Mouse (Mus musculus) liver, embryonic 15.5 days (tissue): ENCODE measurements around the gene Tm4sf4. TPM values are rescaled to one million over a fixed set of nuclear protein-coding genes. Genes with fewer than 3 reads are reported as not detected.

Source experiments
- ATAC-seq: fragments of 200-750 bp; cut with Nextera tagmentation; 2 replicates; pipeline ENCODE4 v1.8.0; 2017; ENCODE audit warnings: moderate number of reproducible peaks, mild to moderate bottlenecking, moderate library complexity; ENCODE audit not compliant: insufficient read depth
- H3K27ac ChIP-seq: fragments of 300-500 bp; sonication (generic); replicated peaks from 2 replicates; pipeline ENCODE4 v1.5.1; 2015; ENCODE audit warnings: mild to moderate bottlenecking, inconsistent platforms
- H3K27me3 ChIP-seq: fragments of 300-500 bp; sonication (generic); 2 replicates; pipeline ENCODE4 v1.6.1; 2015; ENCODE audit warnings: mild to moderate bottlenecking, inconsistent platforms
- H3K36me3 ChIP-seq: fragments of 300-500 bp; sonication (generic); replicated peaks from 2 replicates; pipeline ENCODE4 v1.6.1; 2015; ENCODE audit warnings: moderate library complexity, mild to moderate bottlenecking, inconsistent platforms
- H3K4me1 ChIP-seq: fragments of 300-500 bp; sonication (generic); replicated peaks from 2 replicates; pipeline ENCODE4 v1.6.1; 2015; ENCODE audit warnings: inconsistent platforms
- H3K4me2 ChIP-seq: fragments of 300-500 bp; sonication (generic); 2 replicates; pipeline ENCODE4 v1.6.1; 2015; ENCODE audit warnings: moderate library complexity, mild to moderate bottlenecking, inconsistent platforms
- H3K4me3 ChIP-seq: fragments of 300-500 bp; sonication (generic); replicated peaks from 2 replicates; pipeline ENCODE4 v1.5.1; 2015; ENCODE audit warnings: mild to moderate bottlenecking, inconsistent platforms
- H3K9ac ChIP-seq: fragments of 300-500 bp; sonication (generic); 2 replicates; pipeline ENCODE4 v1.6.1; 2015; ENCODE audit warnings: moderate library complexity, mild to moderate bottlenecking, inconsistent platforms
- H3K9me3 ChIP-seq: fragments of 300-500 bp; sonication (generic); replicated peaks from 2 replicates; pipeline ENCODE4 v1.6.1; 2016; ENCODE audit warnings: inconsistent platforms
- WGBS: fragments of 180-500 bp; shearing (Covaris S2); methylation state at CpG from one replicate; pipeline ENCODE4 v1.1.7; 2015; ENCODE audit warnings: mixed read lengths; ENCODE audit not compliant: insufficient replicate concordance; 5-methylcytosine and 5-hydroxymethylcytosine counted together
- polyA plus RNA-seq: library from polyadenylated mRNA; unstranded; fragments of >200 nt; fragmentation: Nextera tagmentation; extraction: Ambion mirVana; gene quantifications from 2 replicates; pipeline ENCODE4 v1.2.1, GENCODE M21; 2015

Gene Tm4sf4
- polyA plus RNA-seq, result 54.6 and 72.4 TPM in 2 replicates

- 64% methylated on average over 10 of the region's 10 CpGs for WGBS
- no peaks in the 10 kb centered on the region for H3K9me3 ChIP-seq
- H3K27ac ChIP-seq, result peak within 1 kb of the TSS; percentile 30; the same call in 1 of the 2 replicates
- no peaks in the 10 kb centered on the region for H3K27me3 ChIP-seq
- H3K36me3 ChIP-seq, result no peaks in the 10 kb centered on the region
- peak; percentile 50 for ATAC-seq
- peak within 1 kb of the TSS; percentile 42 for H3K4me2 ChIP-seq
- no peak within 1 kb of the TSS for H3K9ac ChIP-seq
- H3K4me3 ChIP-seq, result peak within 1 kb of the TSS; percentile 31
- H3K4me1 ChIP-seq, result no peaks in the 10 kb centered on the region
These were observed at the start of gene Tm4sf4 for GRCm38 (mm10) chr3:57425089-57425730. TSS of gene Tm4sf4 (plus strand) at chr3:57425314.

DNA sequence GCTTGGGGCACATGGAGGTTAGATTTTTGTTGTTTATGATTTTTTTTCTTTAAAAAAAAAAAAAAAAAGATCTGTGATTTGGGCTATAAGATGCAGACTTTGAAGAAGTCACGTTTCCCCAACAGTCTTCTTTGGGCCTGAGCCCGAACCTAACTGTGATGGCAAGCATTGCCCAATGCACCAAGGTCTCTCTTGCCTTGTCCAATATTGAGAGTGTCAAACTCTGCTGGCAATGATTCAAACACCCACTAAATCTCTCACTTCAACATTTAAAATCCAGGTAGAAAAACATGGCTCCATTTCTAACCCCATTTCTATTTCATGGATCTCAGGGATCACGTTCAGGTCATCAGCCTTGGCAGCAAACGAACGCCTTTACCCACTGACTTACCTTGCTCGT lies 38.7 kb upstream of the Tm4sf4 start:
- Histone ChIP-seq H3K27me3 (no peaks in the 10 kb centered on the region), H3K9me3 (no peaks in the 10 kb centered on the region), H3K9ac (no peak overlapping the region), H3K27ac (no peak overlapping the region), H3K4me2 (no peak overlapping the region), H3K4me1 (no peaks in the 10 kb centered on the region), H3K36me3 (no peaks in the 10 kb centered on the region), H3K4me3 (no peak overlapping the region)
- ATAC-seq, result no peak
- WGBS, result 53% methylated on average over 6 of the region's 6 CpGs

DNA sequence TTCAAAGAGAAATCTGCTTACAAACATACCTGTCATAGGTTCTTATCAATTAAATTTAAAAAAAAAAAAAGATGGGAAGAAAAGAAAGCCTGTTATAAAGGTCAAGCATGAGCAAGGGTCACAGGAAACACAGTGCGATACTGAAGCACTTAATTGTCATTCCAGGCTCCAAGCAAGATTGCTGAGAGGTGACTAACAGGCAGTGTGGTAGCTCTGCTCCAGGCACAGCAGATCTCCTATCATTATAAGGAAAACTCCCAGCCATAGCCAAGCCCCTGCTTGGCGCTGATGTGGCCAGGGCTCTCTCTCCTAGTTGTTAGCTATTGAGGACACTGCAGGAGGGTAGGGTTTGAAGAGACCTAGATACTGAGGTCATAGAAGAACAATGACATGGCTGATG lies 38.2 kb upstream of the Tm4sf4 start:
- no peaks in the 10 kb centered on the region for H3K27me3 ChIP-seq
- H3K9ac ChIP-seq, result no peak overlapping the region
- ATAC-seq, result no peak
- no peaks in the 10 kb centered on the region for H3K4me1 ChIP-seq
- no peaks in the 10 kb centered on the region for H3K36me3 ChIP-seq
- H3K27ac ChIP-seq, result 0 out of 2 replicates have a peak overlapping the region, but pooled peaks have one; percentile 1
- no peaks in the 10 kb centered on the region for H3K9me3 ChIP-seq
- 52% methylated on average over 2 of the region's 2 CpGs for WGBS
- peak overlapping the region; percentile 5; the same call in 1 of the 2 replicates for H3K4me2 ChIP-seq
- 0 out of 2 replicates have a peak overlapping the region, but pooled peaks have one; percentile 9 for H3K4me3 ChIP-seq

- 42% methylated on average over 2 of the region's 2 CpGs for WGBS
- H3K27me3 ChIP-seq, result no peaks in the 10 kb centered on the region
- no peak overlapping the region for H3K9ac ChIP-seq
- H3K4me3 ChIP-seq, result 0 out of 2 replicates have a peak overlapping the region, but pooled peaks have one; percentile 9
- no peak for ATAC-seq
- H3K36me3 ChIP-seq, result no peaks in the 10 kb centered on the region
- H3K27ac ChIP-seq, result 0 out of 2 replicates have a peak overlapping the region, but pooled peaks have one; percentile 1
- no peaks in the 10 kb centered on the region for H3K9me3 ChIP-seq
- peak overlapping the region; percentile 5; the same call in 1 of the 2 replicates for H3K4me2 ChIP-seq
- no peaks in the 10 kb centered on the region for H3K4me1 ChIP-seq
These were observed 37.5 kb upstream of the Tm4sf4 start for GRCm38 (mm10) chr3:57387593-57387992.

DNA sequence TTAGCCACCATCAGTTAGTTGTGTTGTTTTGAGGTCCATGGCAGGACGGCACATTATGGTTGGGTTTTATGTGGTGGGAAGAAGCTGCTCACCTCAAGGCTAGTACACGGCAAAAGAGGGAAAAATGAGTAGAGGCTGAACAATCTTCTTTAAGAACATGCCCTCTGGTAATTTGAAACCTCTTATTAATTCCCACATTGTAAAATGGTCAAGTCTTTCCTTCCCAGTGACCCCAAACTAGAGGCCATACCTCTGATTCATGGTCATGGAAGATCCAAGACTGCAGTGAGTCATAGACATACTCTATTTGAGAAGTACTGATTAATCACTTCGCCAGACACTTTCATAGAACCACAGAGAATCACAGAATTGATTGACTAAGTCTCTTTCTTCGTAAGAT lies 13.6 kb upstream of the Tm4sf4 start:
- Histone ChIP-seq H3K36me3 (no peaks in the 10 kb centered on the region), H3K27ac (no peak overlapping the region), H3K9ac (no peak overlapping the region), H3K9me3 (no peaks in the 10 kb centered on the region), H3K4me2 (no peak overlapping the region), H3K4me1 (no peaks in the 10 kb centered on the region), H3K27me3 (no peaks in the 10 kb centered on the region), H3K4me3 (no peak overlapping the region)
- ATAC-seq, result no peak
- 49% methylated on average over 4 of the region's 4 CpGs for WGBS

- no peak overlapping the region for H3K4me3 ChIP-seq
- H3K36me3 ChIP-seq, result no peaks in the 10 kb centered on the region
- H3K4me1 ChIP-seq, result no peaks in the 10 kb centered on the region
- H3K9ac ChIP-seq, result no peak overlapping the region
- no peaks in the 10 kb centered on the region for H3K9me3 ChIP-seq
- H3K27me3 ChIP-seq, result no peaks in the 10 kb centered on the region
- WGBS, result 35% methylated on average over 2 of the region's 2 CpGs
- peak; percentile 57; the same call in 1 of the 2 replicates for ATAC-seq
- H3K27ac ChIP-seq, result no peak overlapping the region
- H3K4me2 ChIP-seq, result no peak overlapping the region
These were observed 4.9 kb upstream of the Tm4sf4 start for GRCm38 (mm10) chr3:57420233-57420632.

- Histone ChIP-seq H3K4me2 (no peak overlapping the region), H3K9me3 (no peaks in the 10 kb centered on the region), H3K36me3 (no peaks in the 10 kb centered on the region), H3K27ac (no peak overlapping the region), H3K9ac (no peak overlapping the region), H3K4me1 (no peaks in the 10 kb centered on the region), H3K4me3 (no peak overlapping the region), H3K27me3 (no peaks in the 10 kb centered on the region)
- no peak for ATAC-seq
- WGBS, result 70% methylated on average over 1 of the region's 1 CpGs
These were observed 4.5 kb upstream of the Tm4sf4 start for GRCm38 (mm10) chr3:57420660-57421059.

DNA sequence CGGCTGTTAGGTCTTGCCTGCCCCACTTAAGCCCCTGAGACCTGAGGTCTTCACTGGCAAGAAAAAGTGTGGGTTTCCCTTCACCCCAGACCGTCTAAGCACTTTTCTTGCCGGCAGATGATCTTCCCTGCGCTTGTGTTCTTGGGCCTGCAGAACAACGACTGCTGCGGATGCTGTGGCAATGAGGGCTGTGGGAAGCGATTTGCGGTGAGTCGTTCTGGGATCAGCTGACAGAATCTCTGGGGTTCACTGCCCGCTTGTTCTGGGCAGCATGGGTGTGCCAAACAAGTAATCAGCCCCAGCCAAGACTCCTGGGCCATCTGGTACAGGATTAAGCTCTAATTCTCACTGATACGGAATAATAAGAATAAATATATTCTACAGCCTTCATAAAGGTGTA lies 1.2 kb downstream of the Tm4sf4 start:
- H3K27ac ChIP-seq, result 0 out of 2 replicates have a peak overlapping the region, but pooled peaks have one; percentile 9
- peak overlapping the region; percentile 42 for H3K4me2 ChIP-seq
- 67% methylated on average over 11 of the region's 11 CpGs for WGBS
- H3K9me3 ChIP-seq, result no peaks in the 10 kb centered on the region
- H3K9ac ChIP-seq, result no peak overlapping the region
- no peak for ATAC-seq
- H3K4me3 ChIP-seq, result peak overlapping the region; percentile 31
- no peaks in the 10 kb centered on the region for H3K36me3 ChIP-seq
- no peaks in the 10 kb centered on the region for H3K4me1 ChIP-seq
- no peaks in the 10 kb centered on the region for H3K27me3 ChIP-seq

DNA sequence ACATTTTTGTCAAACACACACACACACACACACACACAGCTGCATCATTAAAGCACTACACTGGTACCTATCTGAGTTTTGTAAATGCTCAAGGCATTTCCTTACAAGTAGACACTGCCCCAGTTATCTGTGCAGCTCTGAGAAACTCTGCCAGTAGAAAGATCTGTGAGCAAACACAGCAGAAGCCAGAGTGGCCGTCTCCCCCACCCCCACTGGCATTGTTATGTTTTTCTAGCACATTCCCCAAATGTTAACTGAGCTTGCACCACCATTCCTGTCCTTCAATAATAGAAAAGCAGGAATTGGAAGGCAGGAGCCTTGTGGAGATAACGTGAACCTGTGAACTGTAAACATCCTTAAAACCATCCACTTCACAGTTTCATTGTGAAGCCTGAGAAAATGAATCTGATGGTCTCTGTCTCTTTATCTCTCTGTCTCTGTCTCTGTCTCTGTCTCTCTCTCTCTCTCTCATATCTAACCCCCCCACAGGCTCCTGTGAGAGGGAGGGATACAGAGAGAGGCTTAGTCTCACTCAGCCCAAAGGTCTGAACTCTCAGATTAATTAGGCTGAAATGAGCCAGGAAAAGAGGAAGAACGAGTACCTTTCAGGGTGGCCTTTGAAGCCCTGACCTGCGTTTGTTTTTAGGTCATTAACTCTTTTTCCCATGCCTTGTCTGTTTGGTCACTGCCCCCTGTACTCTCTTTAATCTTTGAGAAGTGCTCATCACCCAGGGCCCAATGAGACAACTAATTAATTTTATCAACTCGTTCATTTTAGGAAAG lies 3.8 kb downstream of the Tm4sf4 start:
- no peak for ATAC-seq
- Histone ChIP-seq H3K4me2 (no peak overlapping the region), H3K9me3 (no peaks in the 10 kb centered on the region), H3K4me1 (no peaks in the 10 kb centered on the region), H3K27me3 (no peaks in the 10 kb centered on the region), H3K36me3 (no peaks in the 10 kb centered on the region), H3K27ac (no peak overlapping the region), H3K9ac (no peak overlapping the region), H3K4me3 (no peak overlapping the region)
- 25% methylated on average over 5 of the region's 5 CpGs for WGBS

DNA sequence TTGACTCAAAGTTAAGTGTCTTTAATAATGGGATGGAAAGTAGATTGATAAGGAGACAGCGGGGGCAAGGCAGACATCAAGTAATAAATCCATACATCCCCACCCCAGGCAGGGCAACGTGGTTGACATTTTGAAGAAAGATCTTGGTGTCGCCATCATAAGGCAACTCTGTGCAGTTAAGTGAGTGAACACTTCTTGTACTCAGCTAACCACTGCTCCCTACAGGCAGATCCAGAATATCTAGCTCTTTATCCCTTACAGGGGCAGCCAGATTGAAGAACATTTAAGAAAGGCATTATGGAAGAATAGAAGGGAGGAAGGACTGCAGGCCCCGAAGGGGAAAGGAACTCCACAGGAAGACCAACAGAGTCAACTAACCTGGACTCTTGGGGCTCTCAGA lies 4.4 kb downstream of the Tm4sf4 start:
- Histone ChIP-seq H3K9me3 (no peaks in the 10 kb centered on the region), H3K4me3 (no peak overlapping the region), H3K36me3 (no peaks in the 10 kb centered on the region), H3K4me2 (no peak overlapping the region), H3K27me3 (no peaks in the 10 kb centered on the region), H3K9ac (no peak overlapping the region), H3K4me1 (no peaks in the 10 kb centered on the region), H3K27ac (no peak overlapping the region)
- 43% methylated on average over 4 of the region's 4 CpGs for WGBS
- no peak for ATAC-seq

DNA sequence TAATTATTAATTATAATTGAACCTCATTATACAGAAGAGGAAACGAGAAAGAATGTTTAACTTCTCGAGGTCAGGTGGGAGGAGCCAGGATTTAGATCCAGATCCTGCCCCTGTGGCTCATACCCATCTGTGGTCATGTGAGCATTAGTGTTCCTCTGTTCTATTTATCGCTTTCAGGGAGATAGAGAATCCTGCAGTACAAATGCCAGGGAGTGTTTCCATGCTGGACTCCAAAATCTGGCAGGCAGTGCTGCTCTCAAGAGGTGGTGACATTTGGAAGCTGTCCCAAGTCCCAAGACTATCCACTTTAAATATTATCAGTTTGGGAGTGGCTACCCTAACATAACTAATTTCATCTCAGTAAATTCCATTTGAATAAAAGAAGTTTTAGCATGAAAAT lies 6.6 kb downstream of the Tm4sf4 start:
- Histone ChIP-seq H3K27me3 (no peaks in the 10 kb centered on the region), H3K9me3 (no peaks in the 10 kb centered on the region), H3K27ac (no peak overlapping the region), H3K4me2 (no peak overlapping the region), H3K4me3 (no peak overlapping the region), H3K9ac (no peak overlapping the region), H3K36me3 (peaks cover 4% of the 10 kb centered on the region; the same call in 1 of the 2 replicates), H3K4me1 (no peaks in the 10 kb centered on the region)
- no peak for ATAC-seq
- WGBS, result 37% methylated on average over 3 of the region's 3 CpGs
